Mouse (Mus musculus) left cerebral cortex, adult 8-10 months (tissue): ENCODE measurements around the gene Ank. TPM values are rescaled to one million over a fixed set of nuclear protein-coding genes. Genes with fewer than 3 reads are reported as not detected.

ENCODE experiments used
- DNase-seq, 2 experiments: peaks; one replicate each; pipeline ENCODE4 v3.0.0; 2022; ENCODE audit warnings: low spot score in 2 of 2
- total RNA-seq, 4 experiments: library from RNA; stranded (reverse); gene quantifications; 2 replicates each; pipeline ENCODE4 v1.2.4; 2022

The Ank gene
- total RNA-seq, 4 experiments from 2014 or later = 195 to 201 (median 197) TPM

- DNase-seq = peak in 1 of 2 experiments; percentile 58
These were observed 104.7 kb downstream of the Ank start for GRCm38 (mm10) chr15:27571179-27571578.

DNA sequence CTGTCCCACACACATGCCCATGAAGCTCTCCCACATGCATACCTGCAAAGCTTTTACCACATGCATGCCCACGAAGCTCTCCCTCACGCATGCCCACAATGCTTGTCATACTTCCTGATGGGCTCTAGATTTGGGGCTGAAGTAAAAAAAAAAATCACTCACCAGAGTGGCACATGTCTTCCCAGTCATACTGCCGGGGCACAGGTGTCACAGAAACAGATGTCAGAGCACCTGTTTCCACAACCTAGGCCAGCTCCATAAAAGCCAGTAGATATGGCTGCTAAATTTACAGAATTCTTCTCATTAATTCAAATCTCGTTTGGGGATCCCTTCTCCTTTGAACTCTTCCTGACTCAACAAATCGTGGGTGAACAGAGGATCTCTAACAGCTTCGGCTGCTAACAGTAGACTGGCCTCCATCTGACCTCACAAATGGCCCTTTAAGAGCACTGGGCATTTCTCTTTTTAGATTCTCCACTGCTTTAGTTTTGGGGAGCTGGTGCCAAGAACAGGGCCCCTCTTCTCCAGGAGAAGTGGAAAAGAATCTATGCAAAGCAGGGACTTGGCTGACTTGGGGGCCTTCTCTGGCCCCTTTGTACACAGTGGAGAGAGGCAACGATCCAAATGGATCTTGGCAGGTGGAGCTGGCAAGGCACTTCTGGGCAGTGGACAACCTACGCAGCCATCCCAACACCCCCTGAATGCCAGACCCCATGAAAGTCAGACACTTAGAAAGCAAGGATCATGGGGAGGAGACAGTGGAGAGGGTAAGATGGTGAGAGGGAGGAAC lies 108.7 kb downstream of the Ank start:
- no peak for DNase-seq

DNA sequence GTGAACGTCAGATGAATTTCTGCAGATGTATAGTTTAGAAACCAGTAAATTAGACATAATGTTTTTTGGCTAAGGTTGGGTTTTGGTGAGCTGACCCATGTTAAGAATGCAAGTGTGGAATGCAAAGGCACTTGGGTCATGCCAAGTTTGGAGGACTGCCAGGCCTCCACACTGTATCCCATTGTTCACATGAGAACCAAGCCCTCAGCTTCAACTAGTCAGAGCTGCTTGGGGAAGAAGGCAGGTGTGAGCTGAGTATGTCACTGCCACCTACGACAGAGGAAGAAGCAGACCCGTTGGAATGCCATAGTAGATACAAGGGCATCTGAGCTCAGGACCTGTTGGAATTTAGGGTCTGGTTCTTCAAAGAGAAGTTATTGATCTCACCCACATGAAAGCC lies 109.5 kb downstream of the Ank start:
- no peak for DNase-seq

DNA sequence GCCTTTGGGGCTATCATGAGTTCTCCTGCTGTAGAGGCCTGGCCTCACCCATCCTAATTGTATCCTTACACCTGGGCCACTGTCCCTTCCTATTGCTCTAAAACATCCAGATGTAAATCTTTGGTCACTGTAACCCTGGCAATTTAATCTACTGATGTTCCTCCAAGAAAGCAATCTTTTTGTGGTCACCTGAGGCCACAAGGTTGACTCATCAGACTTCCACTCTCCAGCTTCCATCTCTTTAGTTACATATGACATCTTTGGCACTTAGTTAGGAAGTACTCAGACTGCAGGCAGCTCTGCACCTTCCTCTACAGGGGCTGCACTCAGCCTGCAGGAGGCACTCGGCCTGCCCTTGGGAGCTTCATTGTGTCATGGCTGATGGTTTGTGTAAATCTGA lies 110.4 kb downstream of the Ank start:
- no peak for DNase-seq

GRCm38 (mm10) chr15:27577915-27578780 lies 111.7 kb downstream of the Ank start:
- no peak for DNase-seq

- DNase-seq = no peak
These were observed 112.4 kb downstream of the Ank start for GRCm38 (mm10) chr15:27578918-27579317.

DNA sequence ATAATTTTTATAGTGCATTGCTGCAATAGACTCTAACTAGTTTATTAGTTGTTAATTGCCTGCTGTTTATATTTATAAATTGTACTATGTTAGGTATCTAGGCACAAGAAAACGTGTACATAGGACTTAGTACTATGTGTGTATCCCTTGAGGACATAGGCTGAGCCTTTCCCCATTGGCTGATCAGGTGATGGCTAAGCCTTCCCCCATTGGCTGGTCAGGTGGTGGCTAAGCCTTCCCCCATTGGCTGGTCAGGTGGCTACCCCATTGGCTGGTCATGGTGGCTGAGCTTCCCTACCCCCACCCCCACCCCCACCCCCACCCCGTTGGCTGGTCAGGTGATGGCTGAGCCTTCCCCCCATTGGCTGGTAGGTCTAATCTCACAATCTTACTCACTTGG lies 113.4 kb downstream of the Ank start:
- DNase-seq = no peak

DNA sequence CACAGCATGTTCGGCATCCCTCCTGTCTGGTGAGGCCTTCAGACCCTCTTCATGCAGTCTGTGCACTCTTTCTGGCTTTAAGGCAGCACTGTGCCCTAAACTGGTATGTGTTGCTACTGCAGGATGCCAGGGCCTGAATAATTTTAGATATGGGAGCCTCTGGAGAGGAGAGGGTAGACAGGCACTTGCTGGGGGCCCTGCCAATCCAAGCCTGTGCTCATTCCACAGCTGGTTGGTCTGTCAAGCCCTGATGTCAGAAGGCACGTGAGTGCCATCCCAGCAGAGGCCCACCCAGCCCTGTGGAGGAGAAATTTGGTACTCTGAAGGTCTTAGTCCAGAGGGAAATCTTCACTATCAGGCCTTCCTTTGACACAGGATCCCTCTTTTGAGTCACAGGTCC lies 114.3 kb downstream of the Ank start:
- DNase-seq = no peak

- DNase-seq = no peak
These were observed 115.2 kb downstream of the Ank start for GRCm38 (mm10) chr15:27581640-27582039.

GRCm38 (mm10) chr15:27582428-27582827 lies 116.0 kb downstream of the Ank start:
- DNase-seq = no peak

DNA sequence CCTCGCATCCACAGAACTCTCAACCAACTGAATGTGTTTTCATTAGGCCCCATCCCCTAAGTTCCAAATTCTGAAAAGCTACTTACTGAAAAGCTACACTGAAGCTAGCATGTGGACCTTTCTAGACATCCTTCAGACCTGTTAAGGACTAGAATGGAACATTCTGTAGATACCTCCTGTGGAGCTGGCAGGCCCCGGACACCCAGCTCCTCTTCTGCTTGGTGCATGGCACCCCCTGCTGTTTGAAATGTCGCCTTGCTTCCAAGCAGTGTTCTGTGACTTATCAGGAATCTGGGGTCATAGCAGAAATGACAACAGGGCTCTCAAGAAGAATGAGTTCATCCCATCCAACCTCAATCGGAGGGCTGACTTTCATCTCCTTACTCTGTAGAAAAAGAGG lies 116.6 kb downstream of the Ank start:
- no peak for DNase-seq

DNA sequence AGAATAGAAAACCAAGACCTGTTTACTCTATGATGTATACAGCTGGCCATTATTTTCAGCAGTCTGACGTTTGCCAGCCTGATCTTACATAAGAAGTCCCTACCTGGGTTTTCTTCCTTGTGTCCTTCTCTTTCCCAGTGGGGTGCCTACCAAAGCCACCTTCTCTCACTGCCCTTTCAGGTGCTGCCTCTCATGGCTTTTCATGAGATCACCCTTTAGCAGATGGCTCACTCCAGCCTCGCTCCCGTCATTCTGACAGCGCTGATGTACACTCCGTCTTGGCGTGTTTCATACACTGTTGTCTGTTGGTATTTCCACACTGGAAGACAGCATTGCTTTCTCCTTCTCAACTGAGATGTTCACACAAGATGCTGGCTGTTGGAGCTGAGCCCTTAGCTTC lies 117.1 kb downstream of the Ank start:
- DNase-seq = no peak

DNA sequence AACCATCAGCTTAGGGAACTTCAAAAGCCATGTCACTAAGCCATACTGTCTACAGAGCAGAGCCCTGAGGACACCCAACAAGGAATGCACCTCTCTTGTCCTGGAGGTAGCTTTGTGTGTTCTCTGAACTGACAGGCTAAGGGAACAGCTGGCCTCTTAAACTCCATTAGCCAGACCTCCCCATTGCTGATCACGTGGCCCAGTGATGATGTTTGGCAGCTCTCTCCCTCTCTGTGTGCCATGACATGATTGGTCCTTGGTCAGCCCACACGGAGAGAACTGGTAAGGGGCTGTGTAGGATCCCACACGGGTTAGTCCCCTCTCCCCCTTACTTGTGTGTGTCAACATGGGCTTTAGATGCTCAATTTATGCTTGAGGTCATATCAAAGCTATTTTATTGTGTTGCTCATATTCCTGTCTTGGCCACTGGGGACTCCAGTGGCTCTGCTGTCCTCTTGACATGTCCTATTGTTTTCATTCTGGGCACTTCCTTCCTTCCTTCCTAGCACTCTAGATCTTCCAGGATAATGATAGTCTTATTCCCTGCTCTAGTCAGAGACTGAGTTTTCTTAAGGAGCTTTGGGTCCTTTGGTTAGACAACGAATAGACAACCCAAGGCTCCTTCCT lies 119.1 kb downstream of the Ank start:
- DNase-seq = no peak

- no peak for DNase-seq
These were observed 119.6 kb downstream of the Ank start for GRCm38 (mm10) chr15:27586093-27586480.

GRCm38 (mm10) chr15:27588087-27588826 lies 121.8 kb downstream of the Ank start:
- no peak for DNase-seq

DNA sequence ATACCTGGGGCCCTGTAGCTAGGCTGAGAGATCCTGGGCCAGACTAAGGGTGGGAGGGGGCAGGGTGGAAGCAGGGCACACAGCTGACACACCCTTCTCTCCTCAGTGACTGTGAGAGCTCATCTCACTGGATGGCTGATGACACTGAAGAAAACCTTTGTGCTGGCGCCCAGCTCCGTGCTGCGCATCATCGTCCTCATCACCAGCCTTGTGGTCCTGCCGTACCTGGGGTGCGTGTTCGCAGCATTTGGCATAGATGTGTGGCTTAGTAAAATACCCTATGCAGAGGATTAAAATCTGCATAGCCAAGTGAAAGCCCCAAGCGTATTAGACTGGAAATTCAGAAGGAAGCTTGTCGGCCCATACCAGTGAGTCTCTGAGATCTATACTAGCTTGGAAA lies 124.3 kb downstream of the Ank start:
- no peak for DNase-seq

GRCm38 (mm10) chr15:27592620-27593320 lies 126.3 kb downstream of the Ank start:
- DNase-seq = no peak

GRCm38 (mm10) chr15:27593717-27594116 lies 127.2 kb downstream of the Ank start:
- DNase-seq = no peak

GRCm38 (mm10) chr15:27594973-27595372 lies 128.5 kb downstream of the Ank start:
- no peak for DNase-seq

- no peak for DNase-seq
These were observed 129.1 kb downstream of the Ank start for GRCm38 (mm10) chr15:27595560-27595959.
